Mouse (Mus musculus) heart, adult 2 months (tissue): Measurements from ENCODE around the gene Cd3eap. TPM values are rescaled to one million over a fixed set of nuclear protein-coding genes. Genes with fewer than 3 reads are reported as not detected.
A peak's percentile ranks its signal among the peaks of the same experiment; 100 is the strongest.

ENCODE experiments used
- DNase-seq, 2 experiments: peaks; one replicate each; pipeline ENCODE4 v3.0.0; 2021
- H3K27ac ChIP-seq: fragments of 200-600 bp; 2 replicates; pipeline ENCODE4 v1.8.1; 2022
- H3K27me3 ChIP-seq: fragments of 200-500 bp; 2 replicates; pipeline ENCODE4 v1.6.1; 2012; ENCODE audit warnings: mild to moderate bottlenecking, low read length, inconsistent platforms, mixed read lengths; ENCODE audit not compliant: control insufficient read depth, insufficient read depth
- H3K36me3 ChIP-seq: fragments of 200-500 bp; 2 replicates; pipeline ENCODE4 v1.6.1; 2012; ENCODE audit warnings: low read length, inconsistent platforms; ENCODE audit not compliant: control insufficient read depth, insufficient read depth
- H3K4me1 ChIP-seq: fragments of 200-500 bp; 2 replicates; pipeline ENCODE4 v1.6.1; 2011; ENCODE audit warnings: low read length; ENCODE audit not compliant: control insufficient read depth, insufficient read depth
- H3K4me3 ChIP-seq: fragments of 200-600 bp; 2 replicates; pipeline ENCODE4 v1.8.1; 2022
- H3K79me2 ChIP-seq: fragments of 200-500 bp; replicated peaks from 2 replicates; pipeline ENCODE4 v1.6.1; 2012; ENCODE audit warnings: mild to moderate bottlenecking, inconsistent platforms, low read length, moderate library complexity, mixed read lengths; ENCODE audit not compliant: control insufficient read depth, insufficient read depth
- H3K9ac ChIP-seq: fragments of 200-500 bp; 2 replicates; pipeline ENCODE4 v1.6.1; 2012; ENCODE audit warnings: low read depth, mild to moderate bottlenecking, control low read depth, inconsistent platforms, low read length, mixed read lengths
- CTCF ChIP-seq: fragments of 200-600 bp; IDR thresholded peaks from 2 replicates; pipeline ENCODE4 v1.8.1; 2022; ENCODE audit warnings: antibody characterized with exemption, mild to moderate bottlenecking, moderate library complexity
- EP300 ChIP-seq: fragments of 200-500 bp; IDR thresholded peaks from 2 replicates; pipeline ENCODE4 v1.6.1; 2011; ENCODE audit warnings: low read depth, low read length, control low read depth; ENCODE audit not compliant: insufficient read depth
- POLR2A ChIP-seq: fragments of 200-500 bp; IDR thresholded peaks from 2 replicates; pipeline ENCODE4 v1.6.1; 2011; ENCODE audit warnings: mild to moderate bottlenecking, low read depth, low read length, control low read depth; ENCODE audit not compliant: insufficient read depth
- WGBS: fragments of 180-500 bp; shearing (Covaris S2); methylation state at CpG from one replicate; pipeline ENCODE4 v1.1.7; 2018; 5-methylcytosine and 5-hydroxymethylcytosine counted together
- intact Hi-C: fragments of 180-260 bp; cut with DNase I; formaldehyde crosslinking; loops from one replicate; pipeline ENCODE4 v1.15.1; 2025
- polyA plus RNA-seq: library from polyadenylated mRNA; depleted of rRNA; stranded (reverse); fragments of >200 nt; gene quantifications from 2 replicates; pipeline ENCODE4 v1.2.3, GENCODE M21; 2012
- total RNA-seq, 2 experiments: library from RNA; stranded (reverse); gene quantifications; 2 replicates each; pipeline ENCODE4 v1.2.3; 2021

Cd3eap gene
- total and polyA plus RNA-seq, 3 experiments, result 4.7 to 9.7 (median 9.3) TPM

- Histone ChIP-seq H3K4me1 (peaks cover 4% of the 10 kb centered on the region; the same call in 1 of the 2 replicates), H3K27ac (no peak overlapping the region), H3K27me3 (no peaks in the 10 kb centered on the region), H3K9ac (no peak overlapping the region), H3K79me2 (no peaks in the 10 kb centered on the region), H3K4me3 (no peak overlapping the region), H3K36me3 (no peaks in the 10 kb centered on the region)
- 65% methylated on average over 2 of the region's 2 CpGs for WGBS
- no peak for DNase-seq
- no peak for TF ChIP-seq POLR2A
- no peak for TF ChIP-seq EP300
- TF ChIP-seq CTCF, result no peak
- intact Hi-C loops, result no loop called here
Observed at GRCm38 (mm10) chr7:19338060-19338459, 21.2 kb downstream of the Cd3eap start.

GRCm38 (mm10) chr7:19337122-19337521, 22.2 kb downstream of the Cd3eap start:
- H3K79me2 ChIP-seq, result no peaks in the 10 kb centered on the region
- peaks cover 4% of the 10 kb centered on the region; the same call in 1 of the 2 replicates for H3K4me1 ChIP-seq
- 48% methylated on average over 10 of the region's 10 CpGs for WGBS

DNA sequence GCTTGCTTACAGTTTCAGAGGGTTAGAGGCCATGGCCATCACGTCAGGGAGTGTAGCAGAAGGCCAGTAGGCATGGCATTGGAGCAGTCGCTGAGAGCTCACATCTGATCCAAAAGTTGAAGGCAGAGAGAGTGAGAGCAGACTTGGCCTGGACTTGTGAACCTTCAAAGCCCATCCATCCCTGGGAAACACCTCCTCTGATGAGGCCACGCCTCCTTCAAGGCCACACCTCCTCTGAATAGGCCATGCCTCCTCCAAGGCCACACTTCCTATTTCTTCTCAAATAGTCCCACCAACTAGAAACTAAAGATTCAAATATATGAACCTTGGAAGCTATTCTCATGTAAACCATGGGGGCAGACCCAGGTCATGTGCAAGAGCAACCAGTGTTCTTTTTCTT, 23.7 kb downstream of the Cd3eap start:
- H3K4me3 ChIP-seq, result no peak overlapping the region
- TF ChIP-seq CTCF (no peak), POLR2A (no peak), EP300 (no peak)
- no peaks in the 10 kb centered on the region for H3K36me3 ChIP-seq
- 40% methylated on average over 3 of the region's 3 CpGs for WGBS
- H3K9ac ChIP-seq, result no peak overlapping the region
- no peaks in the 10 kb centered on the region for H3K79me2 ChIP-seq
- H3K4me1 ChIP-seq, result peaks cover 4% of the 10 kb centered on the region; the same call in 1 of the 2 replicates
- no peaks in the 10 kb centered on the region for H3K27me3 ChIP-seq
- no peak overlapping the region for H3K27ac ChIP-seq
- DNase-seq, result no peak
- intact Hi-C loops, result no loop called here

More at GRCm38 (mm10) chr7:19337122-19337521, 22.2 kb downstream of the Cd3eap start:
- TF ChIP-seq POLR2A, result no peak
- TF ChIP-seq EP300, result no peak
- TF ChIP-seq CTCF, result no peak
- H3K9ac ChIP-seq, result no peak overlapping the region
- no peak overlapping the region for H3K4me3 ChIP-seq
- H3K27ac ChIP-seq, result peak overlapping the region; percentile 31
- intact Hi-C loops, result no loop called here
- no peak for DNase-seq
- H3K36me3 ChIP-seq, result no peaks in the 10 kb centered on the region
- no peaks in the 10 kb centered on the region for H3K27me3 ChIP-seq

DNA sequence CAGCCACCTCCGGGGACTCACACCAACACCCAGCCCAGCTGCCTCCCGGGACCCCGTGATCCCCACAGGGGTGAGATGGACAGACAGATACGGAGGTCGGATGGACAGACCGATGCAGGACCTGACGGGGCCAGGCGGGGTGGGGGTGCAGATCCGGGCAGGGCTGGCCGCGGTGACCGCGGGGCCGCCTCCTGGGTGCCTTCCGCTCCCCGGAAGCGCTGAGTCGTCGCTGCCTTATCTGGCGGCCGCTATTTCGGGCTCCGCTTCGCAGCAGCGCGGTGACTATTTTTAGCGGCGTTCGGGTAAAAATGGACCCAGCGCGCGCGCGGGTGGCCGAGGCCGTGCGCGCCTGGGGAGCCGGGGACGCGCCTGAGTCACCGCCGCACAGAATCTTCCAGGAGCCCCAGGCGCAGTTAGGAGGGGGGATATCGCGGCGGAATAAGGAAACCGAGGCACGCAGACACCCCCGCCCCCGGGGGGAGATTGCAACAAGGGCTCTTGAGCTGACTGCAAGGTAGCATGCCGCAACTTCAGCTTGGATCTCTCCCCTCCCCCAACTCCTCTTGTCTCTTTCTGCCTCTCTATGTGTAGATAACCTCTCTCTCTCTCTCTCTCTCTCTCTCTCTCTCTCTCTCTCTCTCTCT, 26.5 kb downstream of the Cd3eap start:
- under 1% methylated on average over 52 of the region's 52 CpGs for WGBS
- H3K27ac ChIP-seq, result peak overlapping the region; percentile 98
- peak; percentile 87 to 92 for DNase-seq
- H3K4me3 ChIP-seq, result peak overlapping the region; percentile 72
- H3K4me1 ChIP-seq, result peaks cover 5% of the 10 kb centered on the region
- H3K9ac ChIP-seq, result peak overlapping the region; percentile 94
- no peaks in the 10 kb centered on the region for H3K36me3 ChIP-seq
- H3K27me3 ChIP-seq, result no peaks in the 10 kb centered on the region
- no peaks in the 10 kb centered on the region for H3K79me2 ChIP-seq
- intact Hi-C loops, result no loop called here
- TF ChIP-seq EP300 (0 out of 2 replicates have a peak, but pooled peaks have one; percentile 32), POLR2A (peak; percentile 33; the same call in 1 of the 2 replicates), CTCF (no peak)

DNA sequence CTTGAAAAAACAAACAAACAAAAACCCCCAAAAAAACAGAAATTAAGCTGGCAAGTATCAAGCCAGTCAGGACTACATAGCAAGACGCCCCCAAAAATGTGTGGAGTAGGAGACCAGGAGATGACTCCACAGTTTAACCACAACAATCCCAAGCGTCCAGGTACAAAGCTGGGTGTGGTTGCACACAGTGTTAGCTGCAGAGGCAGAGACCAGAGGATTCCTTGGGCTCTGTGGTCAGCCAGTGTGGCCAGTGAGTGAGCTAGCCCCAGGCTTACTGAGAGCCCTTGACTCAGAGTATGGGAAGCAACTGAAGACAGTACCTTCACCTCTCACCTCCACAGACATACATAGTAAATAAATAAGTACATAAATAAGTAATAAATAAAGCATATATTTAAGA, 27.4 kb downstream of the Cd3eap start:
- WGBS, result 69% methylated on average over 2 of the region's 2 CpGs
- intact Hi-C loops, result no loop called here

GRCm38 (mm10) chr7:19328425-19328824, 30.9 kb downstream of the Cd3eap start:
- DNase-seq, result no peak
- intact Hi-C loops, result no loop called here

More for the DNA sequence above, 27.4 kb downstream of the Cd3eap start:
- no peak overlapping the region for H3K9ac ChIP-seq
- no peak for DNase-seq
- TF ChIP-seq CTCF, result no peak
- TF ChIP-seq EP300, result no peak
- no peak for TF ChIP-seq POLR2A
- no peaks in the 10 kb centered on the region for H3K27me3 ChIP-seq
- no peak overlapping the region for H3K4me3 ChIP-seq
- H3K36me3 ChIP-seq, result no peaks in the 10 kb centered on the region
- peaks cover 9% of the 10 kb centered on the region for H3K4me1 ChIP-seq
- H3K27ac ChIP-seq, result peak overlapping the region; percentile 98
- H3K79me2 ChIP-seq, result no peaks in the 10 kb centered on the region

More at GRCm38 (mm10) chr7:19328425-19328824, 30.9 kb downstream of the Cd3eap start:
- TF ChIP-seq EP300 (no peak), CTCF (peak; percentile 58)
- Histone ChIP-seq H3K4me1 (peaks cover 8% of the 10 kb centered on the region), H3K27me3 (no peaks in the 10 kb centered on the region), H3K27ac (no peak overlapping the region), H3K4me3 (no peak overlapping the region), H3K9ac (no peak overlapping the region), H3K79me2 (no peaks in the 10 kb centered on the region), H3K36me3 (no peaks in the 10 kb centered on the region)
